Mouse (Mus musculus): Measurements from ENCODE around the gene Map2k6. TPM values are rescaled to one million over a fixed set of nuclear protein-coding genes. Genes with fewer than 3 reads are reported as not detected.

The Map2k6 gene
- total and polyA plus RNA-seq, 3 experiments, result 1.9 to 3.2 TPM; not detected in 1

DNA sequence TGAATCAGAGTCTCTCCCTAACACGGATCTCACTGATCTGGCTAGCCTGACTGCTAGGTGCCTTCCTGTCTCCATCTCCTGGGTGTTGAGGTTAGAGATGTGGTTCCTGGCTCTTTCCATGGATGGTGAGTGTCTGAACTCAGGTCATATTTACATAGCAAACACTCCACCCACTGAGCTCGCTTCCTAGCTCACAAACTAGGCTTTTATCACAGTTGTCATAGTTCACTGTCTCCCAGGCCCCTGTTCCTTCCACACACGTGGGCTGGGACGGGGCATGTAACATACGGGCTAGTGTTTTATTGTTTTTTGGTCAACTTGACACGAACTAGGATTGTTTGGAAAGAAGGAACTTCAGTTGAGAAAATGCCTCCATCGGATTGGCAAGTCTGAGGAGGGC is 52.7 kb downstream of the Map2k6 start:
- no peak overlapping the region for H3K27ac ChIP-seq (ENCODE audit: control insufficient read depth, low read depth, low read length)
- peaks cover 10 to 11% of the 10 kb centered on the region in 2 experiments for H3K4me1 ChIP-seq (ENCODE audit: control insufficient read depth in 1 of 2, insufficient read depth in 2 of 2, low read length in 2 of 2)
- H3K4me3 ChIP-seq (ENCODE audit: control insufficient read depth in 1 of 2, insufficient read depth in 1 of 2, low read depth in 2 of 2, low read length in 2 of 2), result no peak overlapping the region
- TF ChIP-seq CTCF (IDR thresholded peaks at IDR 0.05 in 2 of 3, conservative IDR thresholded peaks at IDR 0.05 in 1 of 3; ENCODE audit: control insufficient read depth in 1 of 3, insufficient read depth in 1 of 3, low read depth in 2 of 3, low read length in 3 of 3, poor library complexity in 1 of 3, severe bottlenecking in 1 of 3), result no peak
- H3K9ac ChIP-seq (ENCODE audit: control insufficient read depth, low read depth, low read length, poor library complexity, severe bottlenecking), result no peak overlapping the region
- DNase-seq (ENCODE audit: low read depth, low spot score), result no peak
- no peaks in the 10 kb centered on the region for H3K79me2 ChIP-seq (ENCODE audit: control insufficient read depth, insufficient read depth, low read length, poor library complexity)
- no peaks in the 10 kb centered on the region for H3K9me3 ChIP-seq (replicated peaks; ENCODE audit: insufficient read depth, low read length)
- H3K27me3 ChIP-seq (ENCODE audit: control insufficient read depth in 1 of 2, insufficient read depth in 2 of 2, low read length in 2 of 2), result no peaks in the 10 kb centered on the region
- H3K36me3 ChIP-seq (ENCODE audit: control insufficient read depth in 1 of 2, insufficient read depth in 2 of 2, low read length in 2 of 2), result peaks cover 0 to 16% of the 10 kb centered on the region in 2 experiments; a peak in 2 of 4 replicates

DNA sequence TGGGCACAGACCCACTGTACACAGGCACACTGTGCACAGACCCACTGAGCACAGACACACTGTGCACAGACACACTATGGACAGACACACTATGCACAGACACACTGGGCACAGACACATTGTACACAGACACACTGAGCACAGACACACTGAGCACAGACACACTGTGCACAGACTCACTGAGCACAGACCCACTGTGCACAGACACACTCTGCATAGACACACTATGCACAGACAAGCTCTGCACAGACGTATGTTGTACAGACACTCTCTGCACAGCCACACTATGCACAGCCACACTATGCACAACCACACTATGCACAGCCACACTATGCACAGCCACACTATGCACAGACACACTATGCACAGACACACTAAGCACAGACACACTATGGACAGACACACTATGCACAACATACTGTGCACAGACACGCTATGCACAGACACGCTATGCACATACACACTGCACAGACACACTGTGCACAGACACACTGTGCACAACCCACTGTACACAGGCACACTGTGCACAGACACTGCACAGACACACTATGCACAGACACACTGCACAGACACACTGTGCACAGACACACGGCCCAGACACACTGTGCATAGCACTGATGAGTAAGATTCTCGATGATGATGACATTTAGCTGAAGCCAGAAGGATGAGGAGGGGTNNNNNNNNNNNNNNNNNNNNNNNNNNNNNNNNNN is 54.7 kb downstream of the Map2k6 start:
- no peak overlapping the region for H3K27ac ChIP-seq (ENCODE audit: control insufficient read depth, low read depth, low read length)
- no peak overlapping the region for H3K4me3 ChIP-seq (ENCODE audit: control insufficient read depth in 1 of 2, insufficient read depth in 1 of 2, low read depth in 2 of 2, low read length in 2 of 2)
- no peaks in the 10 kb centered on the region for H3K27me3 ChIP-seq (ENCODE audit: control insufficient read depth in 1 of 2, insufficient read depth in 2 of 2, low read length in 2 of 2)
- H3K9ac ChIP-seq (ENCODE audit: control insufficient read depth, low read depth, low read length, poor library complexity, severe bottlenecking), result no peak overlapping the region
- TF ChIP-seq ZKSCAN1 (IDR thresholded peaks at IDR 0.05; ENCODE audit: low read depth, low read length) (peak; percentile 64; the same call in 1 of the 2 replicates), ZNF384 (IDR thresholded peaks at IDR 0.05; ENCODE audit: low read depth, low read length) (no peak), JUND (IDR thresholded peaks at IDR 0.05; ENCODE audit: low read depth, low read length) (no peak), POLR2AphosphoS5 (IDR thresholded peaks at IDR 0.05; ENCODE audit: borderline replicate concordance, low read depth, low read length) (peak; percentile 84; the same call in 1 of the 2 replicates), TCF12 (IDR thresholded peaks at IDR 0.05; ENCODE audit: low read depth, low read length) (no peak), GATA1 (IDR thresholded peaks at IDR 0.05; ENCODE audit: low read depth, low read length) (no peak)
- H3K9me3 ChIP-seq (replicated peaks; ENCODE audit: insufficient read depth, low read length), result no peaks in the 10 kb centered on the region
- no peak for DNase-seq (ENCODE audit: low read depth, low spot score)
- H3K36me3 ChIP-seq (ENCODE audit: control insufficient read depth in 1 of 2, insufficient read depth in 2 of 2, low read length in 2 of 2), result peaks cover 0 to 22% of the 10 kb centered on the region in 2 experiments; a peak in 2 of 4 replicates
- peaks cover 13 to 17% of the 10 kb centered on the region in 2 experiments for H3K4me1 ChIP-seq (ENCODE audit: control insufficient read depth in 1 of 2, insufficient read depth in 2 of 2, low read length in 2 of 2)
- no peaks in the 10 kb centered on the region for H3K79me2 ChIP-seq (ENCODE audit: control insufficient read depth, insufficient read depth, low read length, poor library complexity)

DNA sequence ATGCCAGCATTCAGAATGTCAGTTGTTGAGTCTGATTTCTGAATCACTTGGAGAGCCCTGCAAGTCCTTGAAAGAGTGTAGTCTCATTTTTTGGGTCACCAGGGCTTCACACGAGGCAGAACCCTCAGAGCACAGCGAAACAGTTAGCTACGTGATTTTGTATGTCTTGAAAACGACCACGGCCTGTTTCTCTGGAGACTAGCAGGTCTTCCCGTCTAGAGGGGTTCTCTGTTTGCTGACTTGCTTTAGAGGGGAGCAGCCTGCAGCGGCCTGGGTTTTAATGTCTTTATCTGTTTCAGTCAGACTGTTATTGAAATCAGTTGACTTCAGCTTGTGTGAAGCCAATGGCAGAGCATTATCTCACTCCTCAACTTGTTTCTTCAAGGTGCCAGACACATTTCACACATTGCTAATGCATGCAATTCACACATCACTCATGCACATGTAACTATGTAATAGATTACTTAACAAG is 58.6 kb downstream of the Map2k6 start:
- peaks cover 31 to 45% of the 10 kb centered on the region in 2 experiments for H3K4me1 ChIP-seq (ENCODE audit: control insufficient read depth in 1 of 2, insufficient read depth in 2 of 2, low read length in 2 of 2)
- DNase-seq (ENCODE audit: low read depth, low spot score), result peak; percentile 75
- H3K9ac ChIP-seq (ENCODE audit: control insufficient read depth, low read depth, low read length, poor library complexity, severe bottlenecking), result no peak overlapping the region
- peak; percentile 90 for TF ChIP-seq ETS1 (IDR thresholded peaks at IDR 0.05; ENCODE audit: low read depth, low read length)
- TF ChIP-seq GABPA (IDR thresholded peaks at IDR 0.05; ENCODE audit: low read depth, low read length), result no peak
- no peak for TF ChIP-seq ZC3H11A (IDR thresholded peaks at IDR 0.05; ENCODE audit: low read depth, low read length)
- peak; percentile 63; the same call in 1 of the 2 replicates for TF ChIP-seq TBP (IDR thresholded peaks at IDR 0.05; ENCODE audit: low read depth, low read length)
- peak; percentile 76 for TF ChIP-seq RCOR1 (IDR thresholded peaks at IDR 0.05; ENCODE audit: low read depth, low read length)
- 0 out of 2 replicates have a peak, but pooled peaks have one; percentile 33 for TF ChIP-seq MEF2A (IDR thresholded peaks at IDR 0.05; ENCODE audit: extremely low read depth, insufficient replicate concordance, low read depth, low read length, poor library complexity, severe bottlenecking)
- TF ChIP-seq KAT2A (conservative IDR thresholded peaks at IDR 0.05; ENCODE audit: low read depth, low read length), result no peak
- TF ChIP-seq NRF1 (IDR thresholded peaks at IDR 0.05; ENCODE audit: insufficient read depth, low read depth, low read length, poor library complexity, severe bottlenecking), result no peak
- no peak for TF ChIP-seq SMC3 (IDR thresholded peaks at IDR 0.05; ENCODE audit: low read depth, low read length)
- TF ChIP-seq ZNF384 (IDR thresholded peaks at IDR 0.05; ENCODE audit: low read depth, low read length), result no peak
- peak; percentile 60 for TF ChIP-seq SIN3A (IDR thresholded peaks at IDR 0.05; ENCODE audit: low read length)
- no peak for TF ChIP-seq RAD21 (IDR thresholded peaks at IDR 0.05; ENCODE audit: low read depth, low read length)
- peak; percentile 49; the same call in 1 of the 2 replicates for TF ChIP-seq MYB (IDR thresholded peaks at IDR 0.05; ENCODE audit: low read depth, low read length)
- peak; percentile 93 for TF ChIP-seq TCF12 (IDR thresholded peaks at IDR 0.05; ENCODE audit: low read depth, low read length)
- TF ChIP-seq MAX (IDR thresholded peaks at IDR 0.05; ENCODE audit: low read length), result peak; percentile 76; the same call in 1 of the 2 replicates
- peak; percentile 34; the same call in 1 of the 2 replicates for TF ChIP-seq MXI1 (IDR thresholded peaks at IDR 0.05; ENCODE audit: low read depth, low read length)
- TF ChIP-seq GATA1 (IDR thresholded peaks at IDR 0.05; ENCODE audit: low read depth, low read length), result peak; percentile 90
- no peak for TF ChIP-seq USF1 (IDR thresholded peaks at IDR 0.05; ENCODE audit: low read depth, low read length)
- TF ChIP-seq EP300 (IDR thresholded peaks at IDR 0.05; ENCODE audit: low read depth in 1 of 2, low read length in 2 of 2), result peak; percentile 88 to 89

More for the DNA sequence above, 58.6 kb downstream of the Map2k6 start:
- no peak overlapping the region for H3K27ac ChIP-seq (ENCODE audit: control insufficient read depth, low read depth, low read length)
- H3K4me3 ChIP-seq (ENCODE audit: control insufficient read depth in 1 of 2, insufficient read depth in 1 of 2, low read depth in 2 of 2, low read length in 2 of 2), result no peak overlapping the region
- peaks cover 0 to 39% of the 10 kb centered on the region in 2 experiments; a peak in 2 of 4 replicates for H3K36me3 ChIP-seq (ENCODE audit: control insufficient read depth in 1 of 2, insufficient read depth in 2 of 2, low read length in 2 of 2)
- no peaks in the 10 kb centered on the region for H3K9me3 ChIP-seq (replicated peaks; ENCODE audit: insufficient read depth, low read length)
- no peaks in the 10 kb centered on the region for H3K27me3 ChIP-seq (ENCODE audit: control insufficient read depth in 1 of 2, insufficient read depth in 2 of 2, low read length in 2 of 2)
- no peaks in the 10 kb centered on the region for H3K79me2 ChIP-seq (ENCODE audit: control insufficient read depth, insufficient read depth, low read length, poor library complexity)

Measured in MEL (cell line).